Mouse (Mus musculus) liver, embryonic 13.5 days (tissue): ENCODE measurements around the gene Opn4. TPM values are rescaled to one million over a fixed set of nuclear protein-coding genes. Genes with fewer than 3 reads are reported as not detected.

ENCODE experiments used
- ATAC-seq: fragments of 200-750 bp; cut with Nextera tagmentation; 2 replicates; pipeline ENCODE4 v1.8.0; 2017; ENCODE audit warnings: low read depth, mild to moderate bottlenecking, moderate number of reproducible peaks, moderate library complexity
- DNase-seq: peaks from one replicate; pipeline ENCODE4 v3.0.0; 2022
- H3K27ac ChIP-seq: fragments of 300-500 bp; sonication (generic); 2 replicates; pipeline ENCODE4 v1.5.1; 2015; ENCODE audit warnings: moderate library complexity, mild to moderate bottlenecking, inconsistent platforms
- H3K27me3 ChIP-seq: fragments of 300-500 bp; sonication (generic); 2 replicates; pipeline ENCODE4 v1.6.1; 2015; ENCODE audit warnings: mild to moderate bottlenecking, inconsistent platforms
- H3K36me3 ChIP-seq: fragments of 300-500 bp; sonication (generic); 2 replicates; pipeline ENCODE4 v1.6.1; 2015; ENCODE audit warnings: mild to moderate bottlenecking, inconsistent platforms
- H3K4me1 ChIP-seq: fragments of 300-500 bp; sonication (generic); replicated peaks from 2 replicates; pipeline ENCODE4 v1.6.1; 2015; ENCODE audit warnings: inconsistent platforms
- H3K4me2 ChIP-seq: fragments of 300-500 bp; sonication (generic); 2 replicates; pipeline ENCODE4 v1.6.1; 2015; ENCODE audit warnings: inconsistent platforms, mild to moderate bottlenecking, moderate library complexity
- H3K4me3 ChIP-seq: fragments of 300-500 bp; sonication (generic); replicated peaks from 2 replicates; pipeline ENCODE4 v1.5.1; 2015; ENCODE audit warnings: mild to moderate bottlenecking, inconsistent platforms
- H3K9ac ChIP-seq: fragments of 300-500 bp; sonication (generic); 2 replicates; pipeline ENCODE4 v1.6.1; 2015; ENCODE audit warnings: mild to moderate bottlenecking, inconsistent platforms
- H3K9me3 ChIP-seq: fragments of 300-500 bp; sonication (generic); replicated peaks from 2 replicates; pipeline ENCODE4 v1.6.1; 2016; ENCODE audit warnings: inconsistent platforms
- WGBS: fragments of 180-500 bp; shearing (Covaris S2); methylation state at CpG from one replicate; pipeline ENCODE4 v1.1.7; 2015; ENCODE audit not compliant: insufficient replicate concordance; 5-methylcytosine and 5-hydroxymethylcytosine counted together
- polyA plus RNA-seq: library from polyadenylated mRNA; unstranded; fragments of >200 nt; fragmentation: Nextera tagmentation; extraction: Ambion mirVana; gene quantifications from 2 replicates; pipeline ENCODE4 v1.2.1, GENCODE M21; 2015

Opn4 gene
- polyA plus RNA-seq, 1 experiment from 2014 or later = not detected

DNA sequence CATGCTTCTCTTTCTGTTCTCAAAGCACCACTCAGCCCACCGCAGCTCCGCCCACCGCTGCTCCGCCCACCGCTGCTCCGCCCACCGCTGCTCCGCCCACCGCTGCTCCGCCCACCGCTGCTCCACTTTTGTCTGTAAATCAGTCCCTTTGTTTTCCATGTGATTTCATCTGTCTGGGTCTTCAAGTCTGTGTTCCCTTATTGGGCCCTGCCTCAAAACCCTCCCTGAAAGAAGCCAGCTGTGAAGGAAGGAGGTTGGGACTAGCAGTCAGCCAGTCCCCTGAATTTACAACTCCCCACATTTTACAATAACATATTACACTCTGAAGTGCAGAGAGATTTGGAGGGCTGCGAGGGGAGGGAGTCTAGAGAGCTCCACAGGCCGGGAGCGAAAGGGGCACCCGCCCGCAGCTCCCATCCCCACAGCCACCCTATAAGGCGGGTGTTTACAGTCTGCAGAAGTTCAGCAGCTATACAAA is 59.2 kb downstream of the Opn4 start:
- no peak for ATAC-seq
- H3K9me3 ChIP-seq = no peaks in the 10 kb centered on the region
- 0 out of 2 replicates have a peak, but pooled peaks cover 2% of the 10 kb centered on the region for H3K4me1 ChIP-seq
- H3K4me2 ChIP-seq = no peak overlapping the region
- H3K9ac ChIP-seq = no peak overlapping the region
- peaks cover 32% of the 10 kb centered on the region for H3K27me3 ChIP-seq
- 9% methylated on average over 17 of the region's 17 CpGs for WGBS
- no peak for DNase-seq
- H3K4me3 ChIP-seq = no peak overlapping the region
- no peaks in the 10 kb centered on the region for H3K36me3 ChIP-seq
- H3K27ac ChIP-seq = no peak overlapping the region

Other genes starting within 250 kb of the Opn4 start
- not detected in 2 replicates for gene Fam25c, start 244.7 kb downstream of the Opn4 start, polyA plus RNA-seq
- gene Sncg, start 225.4 kb downstream of the Opn4 start, polyA plus RNA-seq = 0.28 and 0.52 TPM in 2 replicates
- gene Mmrn2, start 224.7 kb downstream of the Opn4 start, polyA plus RNA-seq = 2.6 and 3.0 TPM in 2 replicates
- gene Bmpr1a, start 96.8 kb downstream of the Opn4 start, polyA plus RNA-seq = 3.4 and 5.0 TPM in 2 replicates
- not detected in 2 replicates for gene 9230112D13Rik, start 77.3 kb downstream of the Opn4 start, polyA plus RNA-seq
- gene Ldb3, start 11.5 kb downstream of the Opn4 start, polyA plus RNA-seq = 0.54 and 0.59 TPM in 2 replicates
- gene Wapl, start 73.8 kb upstream of the Opn4 start, polyA plus RNA-seq = 24.9 and 30.0 TPM in 2 replicates
- 0.07 and 0.15 TPM in 2 replicates for gene Grid1, start 220.0 kb upstream of the Opn4 start, polyA plus RNA-seq